Mouse (Mus musculus) layer of hippocampus, adult 11-12 months (tissue): ENCODE results near the gene Cdca4.
"Not testable (repeated sequence)": the region's sequence is repeated elsewhere in the genome, so short reads cannot be mapped to it uniquely, and the experiment has no call there.

Experiments
- DNase-seq: peaks from one replicate; pipeline ENCODE4 v3.0.0; 2022; ENCODE audit warnings: low spot score

Cdca4 gene

GRCm38 (mm10) chr12:112822676-112823075, 6.5 kb downstream of the Cdca4 start:
- no peak for DNase-seq

DNA sequence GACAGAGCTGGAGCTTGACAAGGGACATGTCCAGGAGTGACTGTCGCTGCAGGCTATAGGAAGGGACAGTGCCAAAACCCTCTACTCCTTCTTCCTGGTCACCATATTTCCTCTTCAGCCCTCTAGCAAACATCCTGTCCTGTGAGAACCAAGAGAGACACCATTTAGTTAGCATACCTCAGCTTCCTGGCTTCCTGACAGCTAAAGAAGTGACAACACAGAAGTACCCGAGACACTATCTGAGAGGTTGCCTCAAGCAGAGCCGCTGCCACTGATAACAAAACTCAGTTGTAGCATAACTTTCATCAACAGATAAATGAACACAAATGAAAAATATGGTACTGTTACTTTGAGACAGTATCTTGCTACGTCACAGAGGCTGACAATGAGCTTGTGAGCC, 7.2 kb downstream of the Cdca4 start:
- DNase-seq = no peak

DNA sequence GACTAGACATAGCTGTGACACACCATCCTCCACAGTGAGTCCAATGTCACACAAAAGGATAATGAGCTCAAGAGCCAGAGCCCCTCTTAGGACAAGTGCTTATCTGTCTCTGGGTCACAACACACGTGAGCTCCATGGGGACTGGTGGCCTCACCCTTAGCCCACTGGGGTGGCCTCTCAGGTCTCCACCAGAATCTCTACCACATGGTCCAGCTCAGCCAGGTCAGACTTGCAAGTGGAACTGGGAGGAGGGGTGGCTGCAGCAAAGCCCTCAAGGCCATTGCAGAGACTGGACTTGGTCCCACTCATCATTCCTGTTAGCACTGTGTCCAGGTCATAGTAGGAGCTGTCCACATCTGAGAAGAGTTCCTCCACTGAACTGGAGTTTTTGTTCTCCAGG, 8.0 kb downstream of the Cdca4 start:
- DNase-seq = no peak

GRCm38 (mm10) chr12:112820401-112820999, 8.7 kb downstream of the Cdca4 start:
- no peak for DNase-seq

DNA sequence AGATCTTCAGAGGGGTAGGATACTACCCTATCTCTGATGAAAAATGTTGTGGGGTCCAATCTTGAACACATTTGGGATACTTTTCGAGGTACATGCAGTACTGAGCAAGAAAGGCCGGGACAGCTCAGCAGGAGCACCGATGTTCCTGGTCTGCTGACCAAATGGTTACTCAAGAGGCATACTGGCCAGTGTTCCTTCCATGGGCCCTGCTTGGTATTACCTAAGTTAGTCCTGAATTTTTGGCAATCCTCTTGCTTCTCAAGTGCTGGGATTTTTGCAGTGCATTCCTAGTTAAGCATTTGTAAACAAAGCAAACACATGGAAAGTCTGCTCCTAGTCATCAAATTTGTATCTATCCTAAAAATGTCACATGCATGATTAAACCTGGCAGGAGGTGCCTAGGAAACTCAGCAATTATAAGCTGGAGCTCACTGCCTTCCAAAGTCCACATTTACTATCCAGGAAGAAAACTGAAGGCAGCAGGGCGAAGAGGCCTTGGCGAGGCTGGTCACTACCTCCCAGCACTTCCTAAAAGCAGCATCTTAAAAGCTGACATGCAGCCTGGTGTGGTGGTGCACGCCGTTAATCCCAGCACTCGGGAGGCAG, 10.1 kb downstream of the Cdca4 start:
- DNase-seq = no peak

DNA sequence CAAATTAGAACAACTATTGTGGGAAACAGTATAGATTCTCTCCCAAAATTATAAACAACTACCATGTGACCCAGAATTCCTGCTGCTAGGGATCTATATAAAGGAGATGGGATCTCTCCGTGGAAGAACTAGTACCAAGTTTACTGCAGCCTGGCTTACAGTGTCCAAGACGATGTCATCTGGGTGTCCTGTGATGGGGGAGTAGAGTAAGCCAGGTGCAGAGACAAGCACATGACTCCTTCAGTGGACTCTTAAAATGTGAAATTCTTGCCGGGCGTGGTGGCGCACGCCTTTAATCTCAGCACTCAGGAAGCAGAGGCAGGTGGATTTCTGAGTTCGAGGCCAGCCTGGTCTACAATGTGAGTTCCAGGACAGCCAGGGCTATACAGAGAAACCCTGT, 12.4 kb downstream of the Cdca4 start:
- not testable (repeated sequence) for DNase-seq

DNA sequence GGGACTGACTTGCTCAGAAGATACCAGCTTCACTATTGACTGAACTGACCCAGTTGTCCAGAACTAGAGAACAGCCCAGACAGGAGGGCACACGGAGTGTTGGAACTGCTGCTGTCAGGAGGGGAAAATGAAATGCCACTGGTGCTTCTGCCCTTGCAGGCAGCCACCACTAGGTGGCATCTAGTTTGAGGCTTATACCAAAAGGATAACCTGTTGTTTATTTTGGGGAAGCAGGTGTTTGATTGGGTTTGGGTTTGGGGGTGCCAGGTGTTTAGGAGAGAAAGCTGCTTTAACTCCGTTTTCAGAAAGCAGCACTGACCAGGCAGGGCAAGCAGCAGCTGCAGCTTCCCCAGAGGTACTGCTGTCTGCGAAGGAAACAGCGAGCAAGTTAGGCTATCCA, 12.9 kb downstream of the Cdca4 start:
- DNase-seq = peak; percentile 74

DNA sequence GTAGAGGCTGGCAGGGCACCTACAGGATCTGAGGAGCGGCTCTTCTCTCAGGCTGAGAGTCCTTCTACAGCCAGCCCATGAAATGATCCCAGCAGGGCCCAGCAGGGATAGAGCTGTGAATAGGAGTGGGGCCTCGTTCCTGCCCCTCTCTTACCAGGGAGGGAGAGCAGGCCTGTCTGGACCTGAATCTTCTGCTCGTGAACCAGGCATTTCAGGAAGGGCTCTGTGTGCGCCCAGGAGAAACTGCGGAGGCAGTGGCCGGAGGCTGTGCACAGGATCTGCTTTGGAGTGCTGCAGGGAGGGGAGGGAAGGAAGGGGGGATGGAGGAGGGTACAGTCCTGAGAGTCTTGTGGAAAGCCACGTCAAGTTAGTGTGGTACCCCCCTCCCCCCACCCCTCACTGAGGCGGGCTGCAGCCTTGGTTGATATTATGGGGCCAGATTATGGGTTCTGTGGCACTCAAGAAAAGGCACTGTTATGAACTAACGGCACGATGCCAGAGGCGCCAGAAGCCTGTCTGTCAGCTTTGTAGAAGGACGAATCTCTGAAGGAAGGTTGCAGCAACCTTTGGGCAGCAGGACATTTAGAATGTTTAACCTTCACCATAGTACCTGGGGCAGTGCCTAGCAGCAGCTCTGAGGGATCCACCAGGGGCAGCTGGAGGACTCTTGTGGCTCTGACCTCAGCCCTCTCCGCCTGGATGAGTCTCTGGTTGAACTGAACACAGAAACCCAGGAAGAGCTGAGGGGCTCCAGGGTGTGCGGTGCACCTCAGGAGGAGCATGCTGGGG, 14.3 kb downstream of the Cdca4 start:
- DNase-seq = no peak

GRCm38 (mm10) chr12:112813370-112813769, 15.9 kb downstream of the Cdca4 start:
- no peak for DNase-seq

DNA sequence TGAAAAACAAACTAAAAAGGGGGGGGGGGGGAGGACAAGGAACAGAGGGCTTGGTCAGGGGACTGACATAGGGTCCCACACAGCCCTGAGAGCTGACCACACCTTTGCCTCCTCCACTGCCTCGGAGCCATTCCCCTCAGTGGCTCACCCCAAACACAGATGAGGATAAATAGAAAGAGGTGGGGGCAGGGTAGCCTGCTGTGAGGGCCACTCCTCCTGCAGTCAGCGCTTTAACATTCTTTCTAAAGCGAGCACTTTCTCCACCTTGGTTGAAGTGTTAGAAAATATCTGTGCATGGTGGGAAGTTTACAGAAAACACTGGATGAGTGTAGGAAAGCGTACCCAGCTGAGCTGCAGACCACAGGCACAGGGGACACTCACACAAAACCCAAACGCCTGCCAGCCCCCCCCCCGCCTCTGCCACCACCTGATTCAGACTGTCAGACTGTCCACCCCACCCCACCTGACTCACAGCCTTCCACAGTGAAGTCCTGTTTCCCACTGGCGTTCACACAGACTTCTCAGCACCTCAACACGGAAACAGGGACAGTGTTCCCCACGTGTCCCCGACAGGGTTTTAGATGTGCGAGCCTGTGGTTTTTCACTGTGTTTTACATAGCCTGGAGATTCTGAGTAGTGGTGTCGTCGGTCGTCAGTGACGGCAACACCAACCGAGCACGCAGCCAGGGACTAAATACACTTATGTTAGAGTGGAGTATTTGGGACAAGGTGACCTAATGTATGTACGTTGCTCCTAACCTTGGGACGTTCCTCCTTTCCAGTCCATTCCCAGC, 18.9 kb downstream of the Cdca4 start:
- DNase-seq = no peak

DNA sequence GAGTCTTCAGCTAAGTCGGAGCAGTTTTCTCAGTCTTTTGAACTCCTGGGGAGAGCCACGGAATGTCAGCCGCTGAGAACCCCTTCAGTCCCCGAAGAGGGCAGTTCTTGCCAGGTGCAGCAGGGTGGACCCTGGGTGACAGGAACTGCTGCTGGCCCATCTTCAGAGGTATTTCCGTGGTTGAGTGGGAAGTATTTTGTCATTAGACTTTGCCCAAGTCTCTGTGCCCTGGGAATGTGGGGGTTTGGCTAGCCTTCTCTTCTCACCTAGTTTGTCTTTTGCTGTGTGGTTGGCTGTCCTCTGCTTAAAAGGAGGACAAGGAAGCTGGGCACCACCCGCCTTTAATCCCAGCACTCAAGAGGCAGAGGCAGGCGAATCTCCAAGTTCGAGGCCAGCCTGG, 19.6 kb downstream of the Cdca4 start:
- DNase-seq = no peak

DNA sequence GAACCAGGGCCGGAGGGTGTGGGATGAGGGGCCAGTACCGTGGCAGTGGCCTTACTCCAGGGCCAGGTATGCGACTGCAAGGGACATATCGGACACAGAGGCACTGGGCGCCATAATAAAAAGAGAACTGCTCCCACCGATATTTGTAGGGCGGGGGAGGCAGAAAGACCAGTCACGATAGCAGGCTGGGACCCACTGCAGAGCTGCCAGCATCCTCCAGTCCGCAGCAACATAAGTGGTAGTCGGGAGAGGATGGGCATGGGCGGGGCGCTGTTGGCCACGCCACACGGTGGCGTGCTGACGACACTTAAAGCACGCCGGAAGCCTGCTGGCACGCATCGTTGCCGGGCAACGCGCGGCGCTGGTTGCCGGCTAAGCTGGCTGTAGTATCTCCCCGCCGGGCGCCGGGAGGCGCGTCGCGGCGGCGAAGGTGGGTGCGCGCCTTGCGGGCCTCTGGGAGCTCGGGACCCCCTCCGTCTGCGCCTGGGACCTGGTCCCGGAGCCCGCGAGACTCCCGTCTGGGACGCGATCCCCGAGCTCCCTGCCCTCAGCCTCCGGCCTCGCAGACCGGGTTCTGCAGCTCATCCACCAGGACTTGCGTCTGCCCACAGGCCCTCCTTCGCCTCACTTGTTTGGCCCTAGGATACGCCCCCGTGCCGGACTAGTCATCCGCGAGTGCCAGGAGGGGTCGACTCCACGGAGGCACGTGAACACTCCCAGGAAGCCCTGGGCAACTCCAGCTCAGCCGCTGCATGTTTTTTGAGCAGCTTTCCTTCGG, 20.4 kb downstream of the Cdca4 start, which contains the start of gene Clba1:
TSS of gene Clba1 (plus strand) at position 351 of the 778 bp plus-strand sequence.
- peak; percentile 94 for DNase-seq

- no peak for DNase-seq
Measured at GRCm38 (mm10) chr12:112808212-112808586, 21.0 kb downstream of the Cdca4 start.

GRCm38 (mm10) chr12:112807796-112808195, 21.4 kb downstream of the Cdca4 start:
- DNase-seq = no peak

DNA sequence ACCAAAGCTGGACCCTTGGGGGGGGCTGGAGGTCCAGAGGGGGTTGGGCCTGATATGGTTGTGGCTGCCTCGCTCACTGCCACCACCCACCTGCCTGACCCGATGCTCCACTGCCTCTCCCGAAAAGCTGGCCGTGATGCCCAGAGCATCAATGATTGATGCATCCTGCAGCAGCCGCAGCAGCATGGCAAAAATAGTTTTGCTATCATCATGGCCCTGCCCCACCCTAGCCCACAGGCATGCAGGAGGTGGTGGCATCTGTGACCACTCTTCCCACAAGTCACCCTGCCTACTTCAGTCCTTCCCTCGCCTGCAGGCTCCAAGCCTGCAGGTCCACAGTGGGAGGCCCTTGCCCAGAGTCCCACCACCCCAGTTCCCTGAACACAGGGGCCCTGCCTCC, 23.2 kb downstream of the Cdca4 start:
- no peak for DNase-seq

GRCm38 (mm10) chr12:112804046-112804445, 25.2 kb downstream of the Cdca4 start:
- no peak for DNase-seq

DNA sequence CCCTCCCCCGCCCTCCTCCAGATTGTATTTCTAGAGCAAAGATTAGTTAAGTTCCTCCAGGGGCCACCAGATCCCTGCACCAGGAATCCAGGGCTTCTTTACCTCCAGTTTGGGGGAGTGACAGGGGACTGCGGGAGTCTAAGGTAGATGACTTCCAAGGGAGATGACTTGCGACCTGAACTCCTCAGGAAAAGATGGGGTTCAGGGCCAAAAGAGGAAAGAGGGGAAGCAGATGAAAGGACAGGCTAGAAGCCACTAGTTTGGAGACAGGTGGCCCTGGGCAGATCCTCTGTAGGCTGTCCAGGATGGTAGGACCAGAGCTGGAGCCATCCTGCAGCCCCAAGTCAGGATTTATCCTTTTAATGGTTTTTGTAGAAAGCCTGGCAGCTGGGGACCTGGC, 26.3 kb downstream of the Cdca4 start:
- no peak for DNase-seq

GRCm38 (mm10) chr12:112801864-112802846, 27.1 kb downstream of the Cdca4 start, which contains the start of gene Ahnak2:
Ahnak2 (minus strand) TSS chr12:112802657.
- no peak for DNase-seq

DNA sequence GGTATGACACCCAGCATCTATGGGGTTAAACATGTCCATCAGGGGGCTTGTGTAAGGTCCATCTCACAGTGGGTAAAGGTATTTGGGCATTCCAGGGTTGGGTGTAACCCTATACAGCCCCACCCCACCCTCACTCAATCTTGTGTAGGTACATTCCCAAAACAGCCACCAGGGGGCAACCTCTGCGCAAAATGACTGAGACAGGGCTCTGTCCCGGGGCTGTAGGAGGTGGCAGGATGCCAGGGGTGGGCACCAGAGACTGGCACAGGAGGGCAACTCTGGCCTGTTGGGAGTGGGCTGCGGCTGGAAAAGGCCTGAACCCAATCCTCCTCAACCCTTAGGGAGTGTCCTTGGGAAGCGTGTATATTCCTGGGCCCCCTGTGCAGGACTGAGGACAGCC, 28.7 kb downstream of the Cdca4 start:
- peak; percentile 74 for DNase-seq

DNA sequence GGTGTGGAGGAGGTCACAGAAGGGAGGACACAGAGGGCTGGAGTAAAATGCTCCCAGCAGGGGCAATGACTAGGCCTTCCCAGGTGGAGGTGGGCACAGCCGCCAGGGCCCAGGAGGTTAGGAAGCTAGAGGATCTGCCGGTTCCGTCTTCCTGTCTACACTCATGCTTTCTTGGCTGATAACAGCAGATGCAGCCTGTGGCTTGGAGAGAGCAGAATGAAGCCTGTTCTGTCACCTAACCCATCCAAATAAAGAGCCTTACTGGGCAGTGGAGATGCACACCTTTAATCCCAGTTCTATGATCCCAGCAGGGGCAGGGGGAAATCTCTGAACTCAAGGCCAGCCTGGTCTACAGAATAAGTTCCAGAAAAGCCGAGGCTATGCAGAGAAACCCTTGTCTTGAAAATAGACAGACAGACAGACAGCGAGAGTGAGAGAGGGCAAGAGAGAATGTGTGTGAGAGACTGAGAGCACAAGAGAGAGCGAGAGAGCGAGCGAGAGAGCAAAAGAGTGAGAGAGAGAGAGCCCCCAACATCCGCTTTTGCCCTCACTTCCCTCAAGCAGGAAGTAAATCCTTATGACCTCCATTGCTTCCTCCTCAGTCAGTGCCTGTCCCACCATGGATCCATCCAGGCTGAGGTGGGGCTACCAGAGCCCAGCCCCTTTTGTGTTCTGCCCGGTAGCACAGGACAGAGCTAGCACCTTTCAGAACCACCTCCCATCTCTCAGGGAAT, 29.8 kb downstream of the Cdca4 start:
- no peak for DNase-seq
